Mouse (Mus musculus): ENCODE data around the gene Calr.

DNA sequence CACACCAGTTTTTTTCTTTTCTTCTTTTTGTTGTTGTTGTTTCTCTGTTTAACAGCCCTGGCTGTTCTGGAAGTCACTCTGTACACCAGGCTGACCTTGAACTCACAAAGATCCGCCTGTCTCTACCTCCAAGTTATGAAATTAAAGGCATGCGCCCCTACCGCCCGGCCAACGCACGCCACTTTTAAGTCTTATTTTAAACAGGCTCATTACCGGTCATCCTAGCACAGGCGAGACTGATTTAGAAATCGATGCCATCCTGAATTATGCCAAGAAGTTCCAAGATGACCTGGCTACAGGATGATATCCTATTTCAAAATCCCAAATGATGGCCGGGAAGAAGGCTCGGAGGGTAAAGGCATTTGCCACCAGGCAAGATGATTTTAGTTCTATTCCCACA, 15.2 kb downstream of the Calr start, which contains the start of gene Gadd45gip1:
- TF ChIP-seq USF1 (IDR thresholded peaks at IDR 0.05; ENCODE audit: low read depth) (no peak), POLR2A (IDR thresholded peaks at IDR 0.05; ENCODE audit: insufficient read length, low read depth) (no peak), POLR2AphosphoS2 (IDR thresholded peaks at IDR 0.05; ENCODE audit: insufficient read length, low read depth) (no peak), REST (IDR thresholded peaks at IDR 0.05; ENCODE audit: insufficient read depth, insufficient read length) (no peak), TCF12 (IDR thresholded peaks at IDR 0.05; ENCODE audit: insufficient read depth, poor library complexity, severe bottlenecking) (no peak), SRF (IDR thresholded peaks at IDR 0.05; ENCODE audit: control insufficient read depth, insufficient read length, low read depth) (no peak), MYOD1 (IDR thresholded peaks at IDR 0.05; ENCODE audit: control insufficient read depth in 1 of 3, insufficient read length in 2 of 3, low read depth in 2 of 3) (no peak), MYOG (IDR thresholded peaks at IDR 0.05; ENCODE audit: control insufficient read depth in 1 of 3, insufficient read depth in 1 of 3, insufficient read length in 2 of 3, low read depth in 2 of 3) (no peak), E2F4 (IDR thresholded peaks at IDR 0.05; ENCODE audit: insufficient read depth) (no peak), MAX (IDR thresholded peaks at IDR 0.05; ENCODE audit: low read depth) (no peak), TCF3 (IDR thresholded peaks at IDR 0.05; ENCODE audit: insufficient read length, low read depth) (no peak), CEBPB (IDR thresholded peaks at IDR 0.05; ENCODE audit: insufficient read depth, poor library complexity, severe bottlenecking) (no peak)
